Mouse (Mus musculus): ENCODE results near the gene Kcna2. TPM values are rescaled to one million over a fixed set of nuclear protein-coding genes. Genes with fewer than 3 reads are reported as not detected.

Kcna2 gene
- polyA plus RNA-seq (2017; shearing (Covaris generic)), result 1.5 TPM

GRCm38 (mm10) chr3:107100811-107101455 is at the start of gene Kcna2:
Gene Kcna2 (plus strand): TSS chr3:107101146.

Other genes with a start within 250 kb of the Kcna2 start
- gene Kcna3, start 65.0 kb upstream of the Kcna2 start, polyA plus RNA-seq (2017; shearing (Covaris generic)), result 11.0 TPM
- gene Kcna10, start 81.9 kb downstream of the Kcna2 start, polyA plus RNA-seq (2017; shearing (Covaris generic)), result not detected
- gene Cym, start 120.6 kb downstream of the Kcna2 start, polyA plus RNA-seq (2017; shearing (Covaris generic)), result 0.22 TPM
- not detected for gene A630076J17Rik, start 129.5 kb downstream of the Kcna2 start, polyA plus RNA-seq (2017; shearing (Covaris generic))
- 0.73 TPM for gene Prok1, start 138.6 kb downstream of the Kcna2 start, polyA plus RNA-seq (2017; shearing (Covaris generic))
- gene Lamtor5, start 177.7 kb downstream of the Kcna2 start, polyA plus RNA-seq (2017; shearing (Covaris generic)), result 243 TPM
- 0.89 TPM for gene Slc16a4, start 190.1 kb downstream of the Kcna2 start, polyA plus RNA-seq (2017; shearing (Covaris generic))
- 12.0 TPM for gene Rbm15, start 232.5 kb downstream of the Kcna2 start, polyA plus RNA-seq (2017; shearing (Covaris generic))